10 mouse cellular contexts compared by ENCODE assay signal in genomic region chr8:70657739-70658138, GRCm38 (mm10). TPM values are rescaled to one million over a fixed set of nuclear protein-coding genes. Genes with fewer than 3 reads are reported as not detected.
DNase-seq lines count a peak whose midpoint lies in the region; ATAC-seq lines count a peak whose summit lies in the region.
"Had no signal": no experiment of that assay in that cellular context is flagged by ENCODE, and none has a peak within 500 bp of the region (broad histone marks: within the 10 kb centered on the region; RNA-seq: fewer than 3 reads in every experiment).

No protein-coding gene starts in this region.

- H3K36me3 ChIP-seq in heart, embryonic 16.5 days (ENCODE audit: control insufficient read depth, insufficient read depth), result peaks cover 17% of the 10 kb centered on the region
- H3K36me3 ChIP-seq in embryonic facial prominence, embryonic 10.5 days (replicated peaks), result peaks cover 43% of the 10 kb centered on the region
- H3K36me3 ChIP-seq in intestine, embryonic 14.5 days (ENCODE audit: control insufficient read depth, insufficient read depth, low read length), result peaks cover 37% of the 10 kb centered on the region
- H3K36me3 ChIP-seq in midbrain, embryonic 16.5 days (ENCODE audit: control insufficient read depth, insufficient read depth, low read length), result 0 out of 2 replicates have a peak, but pooled peaks cover 3% of the 10 kb centered on the region

- peak overlapping the region; percentile 94 for H3K9ac ChIP-seq in heart, embryonic 16.5 days (ENCODE audit: low read length)
- 0 out of 2 replicates have a peak overlapping the region, but pooled peaks have one; percentile 10 for H3K9ac ChIP-seq in intestine, embryonic 14.5 days (ENCODE audit: low read length)
- H3K9ac ChIP-seq in midbrain, embryonic 16.5 days (ENCODE audit: low read depth, low read length), result 0 out of 2 replicates have a peak overlapping the region, but pooled peaks have one; percentile 18

- H3K4me1 ChIP-seq in heart, embryonic 16.5 days (ENCODE audit: control insufficient read depth, insufficient read depth, low read length), result peaks cover 22% of the 10 kb centered on the region
- peaks cover 67% of the 10 kb centered on the region for H3K4me1 ChIP-seq in embryonic facial prominence, embryonic 10.5 days
- peaks cover 18% of the 10 kb centered on the region for H3K4me1 ChIP-seq in intestine, embryonic 14.5 days (replicated peaks; ENCODE audit: control insufficient read depth, insufficient read depth, low read length)
- peaks cover 17% of the 10 kb centered on the region for H3K4me1 ChIP-seq in midbrain, embryonic 16.5 days (ENCODE audit: control insufficient read depth, insufficient read depth, low read length)

- H3K9me3 ChIP-seq in heart, embryonic 16.5 days (replicated peaks; ENCODE audit: control insufficient read depth, low read length), result no peaks in the 10 kb centered on the region
- H3K9me3 ChIP-seq in embryonic facial prominence, embryonic 10.5 days, result no peaks in the 10 kb centered on the region
- no peaks in the 10 kb centered on the region for H3K9me3 ChIP-seq in intestine, embryonic 14.5 days (ENCODE audit: control insufficient read depth, low read length)
- no peaks in the 10 kb centered on the region for H3K9me3 ChIP-seq in midbrain, embryonic 16.5 days (replicated peaks; ENCODE audit: control insufficient read depth, low read length, poor library complexity, severe bottlenecking)

- H3K4me3 ChIP-seq in heart, embryonic 16.5 days (ENCODE audit: low read length), result no peak overlapping the region
- H3K4me3 ChIP-seq in embryonic facial prominence, embryonic 10.5 days, result peak overlapping the region; percentile 80
- H3K4me3 ChIP-seq in intestine, embryonic 14.5 days (ENCODE audit: low read depth, low read length), result no peak overlapping the region
- H3K4me3 ChIP-seq in midbrain, embryonic 16.5 days (ENCODE audit: low read depth, low read length), result 0 out of 2 replicates have a peak overlapping the region, but pooled peaks have one; percentile 4

- H3K27me3 ChIP-seq in heart, embryonic 16.5 days (ENCODE audit: control insufficient read depth, insufficient read depth, low read length), result no peaks in the 10 kb centered on the region
- H3K27me3 ChIP-seq in embryonic facial prominence, embryonic 10.5 days (replicated peaks; ENCODE audit: low read depth, poor library complexity, severe bottlenecking), result no peaks in the 10 kb centered on the region
- H3K27me3 ChIP-seq in intestine, embryonic 14.5 days (replicated peaks; ENCODE audit: control insufficient read depth, insufficient read depth, low read length), result no peaks in the 10 kb centered on the region
- H3K27me3 ChIP-seq in midbrain, embryonic 16.5 days (ENCODE audit: control insufficient read depth, insufficient read depth, low read depth, low read length), result no peaks in the 10 kb centered on the region

- intact Hi-C loops in heart, postnatal 36 days (cut with DNase I), result no loop called here

- H3K27ac ChIP-seq in heart, embryonic 16.5 days (ENCODE audit: low read length), result no peak overlapping the region
- peak overlapping the region; percentile 81 for H3K27ac ChIP-seq in embryonic facial prominence, embryonic 10.5 days (replicated peaks)
- no peak overlapping the region for H3K27ac ChIP-seq in intestine, embryonic 14.5 days (ENCODE audit: low read depth)
- 0 out of 2 replicates have a peak overlapping the region, but pooled peaks have one; percentile 5 for H3K27ac ChIP-seq in midbrain, embryonic 16.5 days (ENCODE audit: low read length)

- peak overlapping the region; percentile 84; the same call in 1 of the 2 replicates for H3K4me2 ChIP-seq in heart, embryonic 16.5 days (ENCODE audit: low read depth, low read length)
- H3K4me2 ChIP-seq in intestine, embryonic 14.5 days (ENCODE audit: low read length), result peak overlapping the region; percentile 97; the same call in 1 of the 2 replicates
- peak overlapping the region; percentile 97; the same call in 1 of the 2 replicates for H3K4me2 ChIP-seq in midbrain, embryonic 16.5 days (ENCODE audit: low read length)

- 81% methylated on average over 2 of the region's 2 CpGs for WGBS in heart, embryonic 16.5 days
- 81% methylated on average over 2 of the region's 2 CpGs for WGBS in embryonic facial prominence, embryonic 10.5 days
- WGBS in intestine, embryonic 14.5 days, result 87% methylated on average over 2 of the region's 2 CpGs
- WGBS in midbrain, embryonic 16.5 days, result 67% methylated on average over 2 of the region's 2 CpGs

- no peak for ATAC-seq in heart, embryonic 16.5 days (replicated peaks; ENCODE audit: extremely low read depth, insufficient read depth, low FRiP score)
- no peak for ATAC-seq in intestine, embryonic 14.5 days (replicated peaks; ENCODE audit: low FRiP score, low TSS enrichment, low read depth)
- no peak for ATAC-seq in midbrain, embryonic 16.5 days
- ATAC-seq: CD4-positive, CD25-positive, alpha-beta regulatory T cell, adult 4 months had no signal

- DNase-seq in heart, postnatal 36 days, result no peak
- no peak for DNase-seq in embryonic facial prominence, embryonic 10.5 days (ENCODE audit: low spot score)
- no peak for DNase-seq in intestine, embryonic 14.5 days (ENCODE audit: low spot score)
- DNase-seq in gastrocnemius, postnatal 4 days (ENCODE audit: low spot score in 2 of 2), result no peak
- no peak for DNase-seq in cerebellum, postnatal 14 days
- DNase-seq in thymus, postnatal 10 days (ENCODE audit: low spot score in 2 of 2), result no peak
- DNase-seq: thymus, adult 2 months had no signal

RNA-seq across cellular contexts. Expression of gene Pgpep1, which starts 2.4 kb away (rescaled TPM):
- polyA plus RNA-seq in heart, embryonic 16.5 days (2015; fragmentation: Nextera tagmentation; extraction: Ambion mirVana), result 35.5 and 36.7 TPM in 2 replicates
- total RNA-seq in heart, postnatal 36 days (2021), result 10 to 100 TPM; 39.6 to 44.9 TPM
- polyA plus RNA-seq in embryonic facial prominence, embryonic 10.5 days (2016; fragmentation: Nextera tagmentation; extraction: Ambion mirVana), result 51.8 and 52.7 TPM in 2 replicates
- polyA plus RNA-seq in intestine, embryonic 14.5 days (2014; fragmentation: Nextera tagmentation; extraction: Ambion mirVana), result 65.5 and 65.9 TPM in 2 replicates
- polyA plus RNA-seq in midbrain, embryonic 16.5 days (2015; fragmentation: Nextera tagmentation; extraction: Ambion mirVana), result 67.2 and 69.7 TPM in 2 replicates
- 10 to 100 TPM; 41.4 to 47.0 TPM for total RNA-seq in gastrocnemius, postnatal 4 days (2021)

RNA-seq across cellular contexts. Expression of gene Lsm4, which starts 15.3 kb away (rescaled TPM):
- 252 and 258 TPM in 2 replicates for polyA plus RNA-seq in heart, embryonic 16.5 days (2015; fragmentation: Nextera tagmentation; extraction: Ambion mirVana)
- 10 to 100 TPM; 64.0 to 66.8 TPM for total RNA-seq in heart, postnatal 36 days (2021)
- polyA plus RNA-seq in embryonic facial prominence, embryonic 10.5 days (2016; fragmentation: Nextera tagmentation; extraction: Ambion mirVana), result 347 and 351 TPM in 2 replicates
- 290 and 307 TPM in 2 replicates for polyA plus RNA-seq in intestine, embryonic 14.5 days (2014; fragmentation: Nextera tagmentation; extraction: Ambion mirVana)
- polyA plus RNA-seq in midbrain, embryonic 16.5 days (2015; fragmentation: Nextera tagmentation; extraction: Ambion mirVana), result 137 and 143 TPM in 2 replicates
- total RNA-seq in gastrocnemius, postnatal 4 days (2021), result 10 to 100 TPM; 70.1 to 84.7 TPM

RNA-seq across cellular contexts. Expression of gene Gdf15, which starts 25.5 kb away (rescaled TPM):
- 1.2 and 1.6 TPM in 2 replicates for polyA plus RNA-seq in heart, embryonic 16.5 days (2015; fragmentation: Nextera tagmentation; extraction: Ambion mirVana)
- total RNA-seq in heart, postnatal 36 days (2021), result 1 to 10 TPM in 1 of 2 experiments, under 1 TPM in 1; 0.22 to 1.6 TPM
- 0.14 TPM in 1 of 2 replicates, not detected in the other for polyA plus RNA-seq in embryonic facial prominence, embryonic 10.5 days (2016; fragmentation: Nextera tagmentation; extraction: Ambion mirVana)
- 0.55 and 1.1 TPM in 2 replicates for polyA plus RNA-seq in intestine, embryonic 14.5 days (2014; fragmentation: Nextera tagmentation; extraction: Ambion mirVana)
- polyA plus RNA-seq in midbrain, embryonic 16.5 days (2015; fragmentation: Nextera tagmentation; extraction: Ambion mirVana), result 0.35 and 0.39 TPM in 2 replicates
- under 1 TPM; 0.32 to 0.39 TPM for total RNA-seq in gastrocnemius, postnatal 4 days (2021)
- polyA plus RNA-seq: CD4-positive, CD25-positive, alpha-beta regulatory T cell, adult 4 months had no signal

RNA-seq across cellular contexts. Expression of gene Jund, which starts 41.0 kb away (rescaled TPM):
- 58.7 and 59.3 TPM in 2 replicates for polyA plus RNA-seq in heart, embryonic 16.5 days (2015; fragmentation: Nextera tagmentation; extraction: Ambion mirVana)
- total RNA-seq in heart, postnatal 36 days (2021), result 100 to 1,000 TPM; 124 to 138 TPM
- polyA plus RNA-seq in embryonic facial prominence, embryonic 10.5 days (2016; fragmentation: Nextera tagmentation; extraction: Ambion mirVana), result 58.7 and 61.7 TPM in 2 replicates
- 94.0 and 114 TPM in 2 replicates for polyA plus RNA-seq in intestine, embryonic 14.5 days (2014; fragmentation: Nextera tagmentation; extraction: Ambion mirVana)
- polyA plus RNA-seq in midbrain, embryonic 16.5 days (2015; fragmentation: Nextera tagmentation; extraction: Ambion mirVana), result 60.4 and 67.9 TPM in 2 replicates
- 100 to 1,000 TPM; 201 to 228 TPM for total RNA-seq in gastrocnemius, postnatal 4 days (2021)

RNA-seq across cellular contexts. Expression of gene Lrrc25, which starts 41.8 kb away (rescaled TPM):
- 1.8 and 2.3 TPM in 2 replicates for polyA plus RNA-seq in heart, embryonic 16.5 days (2015; fragmentation: Nextera tagmentation; extraction: Ambion mirVana)
- 1 to 10 TPM; 1.9 to 3.0 TPM for total RNA-seq in heart, postnatal 36 days (2021)
- polyA plus RNA-seq in embryonic facial prominence, embryonic 10.5 days (2016; fragmentation: Nextera tagmentation; extraction: Ambion mirVana), result 0.77 and 0.79 TPM in 2 replicates
- polyA plus RNA-seq in intestine, embryonic 14.5 days (2014; fragmentation: Nextera tagmentation; extraction: Ambion mirVana), result 1.2 and 2.0 TPM in 2 replicates
- 0.64 and 0.97 TPM in 2 replicates for polyA plus RNA-seq in midbrain, embryonic 16.5 days (2015; fragmentation: Nextera tagmentation; extraction: Ambion mirVana)
- total RNA-seq in gastrocnemius, postnatal 4 days (2021), result 1 to 10 TPM; 2.5 to 3.2 TPM

Comparison
In these comparisons a context has a peak if more than half of its experiments do, and no peak if none do; other contexts are left out.
1. H3K27ac ChIP-seq: peak in embryonic facial prominence, embryonic 10.5 days (single experiment) and midbrain, embryonic 16.5 days (single experiment); none in heart, embryonic 16.5 days (single experiment) and intestine, embryonic 14.5 days (single experiment).
2. H3K4me3 ChIP-seq: peak in embryonic facial prominence, embryonic 10.5 days (single experiment) and midbrain, embryonic 16.5 days (single experiment); none in heart, embryonic 16.5 days (single experiment) and intestine, embryonic 14.5 days (single experiment).
3. H3K9ac ChIP-seq: peak in every context shown above with its lines; median percentile 94 in heart, embryonic 16.5 days; 18 in midbrain, embryonic 16.5 days; 10 in intestine, embryonic 14.5 days.
4. Peak in every context shown above with its lines, with median percentiles within 50 percentile points of each other: H3K4me2 ChIP-seq.